Mouse (Mus musculus) myocyte (in vitro differentiated cells): Measurements from ENCODE around the gene 1810010H24Rik.

Experiments used
- E2F4 ChIP-seq: IDR thresholded peaks from one replicate; pipeline ENCODE4 v1.6.1; 2011; ENCODE audit warnings: mild to moderate bottlenecking, control low read depth, moderate library complexity; ENCODE audit not compliant: insufficient read depth
- MYOG ChIP-seq, 3 experiments: IDR thresholded peaks; one replicate each; pipeline ENCODE4 v1.6.1; 2011; ENCODE audit warnings: control low read depth in 2 of 3, low read depth in 2 of 3, mild to moderate bottlenecking in 2 of 3; ENCODE audit not compliant: insufficient read length in 2 of 3, control insufficient read depth in 1 of 3, insufficient read depth in 1 of 3
- POLR2A ChIP-seq: IDR thresholded peaks from one replicate; pipeline ENCODE4 v1.6.1; 2011; ENCODE audit warnings: low read depth, mild to moderate bottlenecking, control low read depth, moderate library complexity; ENCODE audit not compliant: insufficient read length
- POLR2AphosphoS2 ChIP-seq: IDR thresholded peaks from one replicate; pipeline ENCODE4 v1.6.1; 2011; ENCODE audit warnings: low read depth, control low read depth; ENCODE audit not compliant: insufficient read length
- TCF12 ChIP-seq: IDR thresholded peaks from one replicate; pipeline ENCODE4 v1.6.1; 2011; ENCODE audit warnings: mild to moderate bottlenecking, control low read depth; ENCODE audit not compliant: poor library complexity, insufficient read depth, severe bottlenecking
- USF1 ChIP-seq: IDR thresholded peaks from one replicate; pipeline ENCODE4 v1.6.1; 2011; ENCODE audit warnings: low read depth, mild to moderate bottlenecking, control low read depth, moderate library complexity

DNA sequence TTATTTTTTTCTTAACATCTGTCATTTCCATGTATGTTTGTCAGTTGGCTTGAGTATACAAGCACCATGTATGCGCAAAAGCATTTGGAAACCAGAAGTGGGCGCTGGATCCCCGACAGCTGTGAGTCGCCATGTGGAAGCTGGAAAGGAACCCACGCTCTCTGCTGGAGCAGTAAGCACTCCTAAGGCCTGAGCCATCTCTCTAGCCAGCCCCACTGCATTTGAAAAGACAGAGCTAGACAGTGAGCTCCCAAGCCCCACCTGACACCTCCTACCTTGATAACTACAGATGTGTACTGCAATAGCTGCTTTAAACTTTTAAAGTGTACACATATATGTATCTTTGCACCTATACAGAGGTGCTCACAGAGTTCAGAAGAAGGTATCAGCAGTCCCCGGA, 31.9 kb downstream of the 1810010H24Rik start:
- no peak for TF ChIP-seq TCF12
- TF ChIP-seq POLR2A, result no peak
- no peak for TF ChIP-seq POLR2AphosphoS2
- no peak for TF ChIP-seq USF1
- TF ChIP-seq MYOG (IDR thresholded peaks at IDR 0.05; ENCODE audit: control insufficient read depth in 1 of 3, insufficient read depth in 1 of 3, insufficient read length in 2 of 3, low read depth in 2 of 3), result no peak
- no peak for TF ChIP-seq E2F4
